In genomic region chr2:154789381-154789780, GRCm38 (mm10) we compare ENCODE assay signal across 21 mouse cellular contexts. TPM values are rescaled to one million over a fixed set of nuclear protein-coding genes. Genes with fewer than 3 reads are reported as not detected.
DNase-seq lines count a peak whose midpoint lies in the region; ATAC-seq lines count a peak whose summit lies in the region.
"Had no signal": no experiment of that assay in that cellular context is flagged by ENCODE, and none has a peak within 500 bp of the region (broad histone marks: within the 10 kb centered on the region; RNA-seq: fewer than 3 reads in every experiment).

No protein-coding gene starts in this region.

- H3K27me3 ChIP-seq in forebrain, embryonic 13.5 days, result no peaks in the 10 kb centered on the region
- H3K27me3 ChIP-seq in forebrain, embryonic 16.5 days (replicated peaks; ENCODE audit: control insufficient read depth, insufficient read depth, low read length), result no peaks in the 10 kb centered on the region
- H3K27me3 ChIP-seq in midbrain, embryonic 15.5 days (replicated peaks), result no peaks in the 10 kb centered on the region
- no peaks in the 10 kb centered on the region for H3K27me3 ChIP-seq in midbrain, embryonic 13.5 days
- no peaks in the 10 kb centered on the region for H3K27me3 ChIP-seq in liver, embryonic 13.5 days
- H3K27me3 ChIP-seq: hindbrain, embryonic 13.5 days had no signal

- peaks cover 39% of the 10 kb centered on the region for H3K4me1 ChIP-seq in forebrain, embryonic 13.5 days
- H3K4me1 ChIP-seq in forebrain, embryonic 16.5 days (replicated peaks; ENCODE audit: control insufficient read depth, insufficient read depth, low read length), result peaks cover 18% of the 10 kb centered on the region
- H3K4me1 ChIP-seq in midbrain, embryonic 15.5 days, result peaks cover 45% of the 10 kb centered on the region
- H3K4me1 ChIP-seq in midbrain, embryonic 13.5 days (replicated peaks), result peaks cover 50% of the 10 kb centered on the region
- peaks cover 74% of the 10 kb centered on the region for H3K4me1 ChIP-seq in liver, embryonic 13.5 days (replicated peaks)

- H3K4me3 ChIP-seq in forebrain, embryonic 13.5 days, result no peak overlapping the region
- H3K4me3 ChIP-seq in forebrain, embryonic 16.5 days (replicated peaks; ENCODE audit: low read length), result no peak overlapping the region
- no peak overlapping the region for H3K4me3 ChIP-seq in midbrain, embryonic 15.5 days
- no peak overlapping the region for H3K4me3 ChIP-seq in midbrain, embryonic 13.5 days (replicated peaks)
- H3K4me3 ChIP-seq in liver, embryonic 13.5 days (replicated peaks), result 0 out of 2 replicates have a peak overlapping the region, but pooled peaks have one; percentile 55

- no peak overlapping the region for H3K4me2 ChIP-seq in forebrain, embryonic 13.5 days
- H3K4me2 ChIP-seq in forebrain, embryonic 16.5 days (ENCODE audit: low read length), result no peak overlapping the region
- H3K4me2 ChIP-seq in midbrain, embryonic 15.5 days, result no peak overlapping the region
- H3K4me2 ChIP-seq in midbrain, embryonic 13.5 days (replicated peaks), result no peak overlapping the region
- H3K4me2 ChIP-seq in liver, embryonic 13.5 days, result peak overlapping the region; percentile 86

- WGBS in forebrain, embryonic 13.5 days, result 75% methylated on average over 6 of the region's 6 CpGs
- 78% methylated on average over 6 of the region's 6 CpGs for WGBS in forebrain, embryonic 16.5 days
- 67% methylated on average over 6 of the region's 6 CpGs for WGBS in midbrain, embryonic 15.5 days
- 76% methylated on average over 6 of the region's 6 CpGs for WGBS in midbrain, embryonic 13.5 days
- 58% methylated on average over 6 of the region's 6 CpGs for WGBS in liver, embryonic 13.5 days (ENCODE audit: insufficient replicate concordance)

- DNase-seq in liver, embryonic 13.5 days, result no peak
- no peak for DNase-seq in lung, postnatal 4 days
- DNase-seq: kidney, postnatal 10 days; left cerebral cortex, postnatal 4 days; lung, adult 18-20 months had no signal

- no peaks in the 10 kb centered on the region for H3K9me3 ChIP-seq in forebrain, embryonic 13.5 days (replicated peaks)
- no peaks in the 10 kb centered on the region for H3K9me3 ChIP-seq in forebrain, embryonic 16.5 days (ENCODE audit: control insufficient read depth, low read length)
- no peaks in the 10 kb centered on the region for H3K9me3 ChIP-seq in midbrain, embryonic 15.5 days
- H3K9me3 ChIP-seq in midbrain, embryonic 13.5 days, result no peaks in the 10 kb centered on the region
- no peaks in the 10 kb centered on the region for H3K9me3 ChIP-seq in liver, embryonic 13.5 days (replicated peaks)
- H3K9me3 ChIP-seq: hindbrain, embryonic 13.5 days had no signal

- H3K9ac ChIP-seq in forebrain, embryonic 13.5 days, result peak overlapping the region; percentile 96; the same call in 1 of the 2 replicates
- no peak overlapping the region for H3K9ac ChIP-seq in forebrain, embryonic 16.5 days (replicated peaks; ENCODE audit: low read depth, low read length)
- H3K9ac ChIP-seq in midbrain, embryonic 15.5 days, result no peak overlapping the region
- no peak overlapping the region for H3K9ac ChIP-seq in midbrain, embryonic 13.5 days (replicated peaks)
- H3K9ac ChIP-seq in liver, embryonic 13.5 days, result peak overlapping the region; percentile 71

- H3K27ac ChIP-seq in forebrain, embryonic 13.5 days, result 0 out of 2 replicates have a peak overlapping the region, but pooled peaks have one; percentile 78
- no peak overlapping the region for H3K27ac ChIP-seq in forebrain, embryonic 16.5 days (ENCODE audit: low read length)
- 0 out of 2 replicates have a peak overlapping the region, but pooled peaks have one; percentile 100 for H3K27ac ChIP-seq in midbrain, embryonic 15.5 days
- H3K27ac ChIP-seq in midbrain, embryonic 13.5 days, result no peak overlapping the region
- H3K27ac ChIP-seq in liver, embryonic 13.5 days, result peak overlapping the region; percentile 96

- H3K36me3 ChIP-seq in forebrain, embryonic 13.5 days (ENCODE audit: poor library complexity, severe bottlenecking), result no peaks in the 10 kb centered on the region
- no peaks in the 10 kb centered on the region for H3K36me3 ChIP-seq in forebrain, embryonic 16.5 days (ENCODE audit: control insufficient read depth, insufficient read depth)
- H3K36me3 ChIP-seq in midbrain, embryonic 15.5 days (replicated peaks), result no peaks in the 10 kb centered on the region
- H3K36me3 ChIP-seq in midbrain, embryonic 13.5 days, result no peaks in the 10 kb centered on the region
- peaks cover 17% of the 10 kb centered on the region for H3K36me3 ChIP-seq in liver, embryonic 13.5 days
- H3K36me3 ChIP-seq: hindbrain, embryonic 13.5 days had no signal

- no peak for ATAC-seq in forebrain, embryonic 13.5 days
- no peak for ATAC-seq in forebrain, embryonic 16.5 days
- ATAC-seq in midbrain, embryonic 15.5 days (replicated peaks), result no peak
- no peak for ATAC-seq in midbrain, embryonic 13.5 days
- no peak for ATAC-seq in liver, embryonic 13.5 days (ENCODE audit: low read depth)
- no peak for ATAC-seq in monocyte, adult 5-6 weeks (replicated peaks; ENCODE audit: insufficient number of reproducible peaks, low FRiP score, low TSS enrichment, poor library complexity, severe bottlenecking)
- ATAC-seq: intestine, embryonic 16.5 days had no signal

RNA-seq across cellular contexts. Expression of gene Raly, which starts 1.5 kb away (rescaled TPM):
- polyA plus RNA-seq in forebrain, embryonic 13.5 days (2015; fragmentation: Nextera tagmentation; extraction: Ambion mirVana), result 33.1 and 41.4 TPM in 2 replicates
- polyA plus RNA-seq in forebrain, embryonic 16.5 days (2015; fragmentation: Nextera tagmentation; extraction: Ambion mirVana), result 35.0 and 47.7 TPM in 2 replicates
- 25.3 and 34.1 TPM in 2 replicates for polyA plus RNA-seq in midbrain, embryonic 15.5 days (2015; fragmentation: Nextera tagmentation; extraction: Ambion mirVana)
- 28.1 and 39.1 TPM in 2 replicates for polyA plus RNA-seq in midbrain, embryonic 13.5 days (2015; fragmentation: Nextera tagmentation; extraction: Ambion mirVana)
- 26.8 and 29.5 TPM in 2 replicates for polyA plus RNA-seq in liver, embryonic 13.5 days (2015; fragmentation: Nextera tagmentation; extraction: Ambion mirVana)
- 165 to 198 TPM (median 196 TPM) in 3 replicates for total RNA-seq in monocyte, adult 5-6 weeks (2017)

RNA-seq across cellular contexts. Expression of gene a, which starts 1.8 kb away (rescaled TPM):
- 0.39 and 0.49 TPM in 2 replicates for polyA plus RNA-seq in forebrain, embryonic 13.5 days (2015; fragmentation: Nextera tagmentation; extraction: Ambion mirVana)
- 0.73 and 0.94 TPM in 2 replicates for polyA plus RNA-seq in forebrain, embryonic 16.5 days (2015; fragmentation: Nextera tagmentation; extraction: Ambion mirVana)
- 0.86 and 1.5 TPM in 2 replicates for polyA plus RNA-seq in midbrain, embryonic 15.5 days (2015; fragmentation: Nextera tagmentation; extraction: Ambion mirVana)
- polyA plus RNA-seq in midbrain, embryonic 13.5 days (2015; fragmentation: Nextera tagmentation; extraction: Ambion mirVana), result 1.2 and 1.5 TPM in 2 replicates
- 0.22 TPM in 1 of 2 replicates, not detected in the other for polyA plus RNA-seq in liver, embryonic 13.5 days (2015; fragmentation: Nextera tagmentation; extraction: Ambion mirVana)
- not detected in 3 replicates for total RNA-seq in monocyte, adult 5-6 weeks (2017)
- total RNA-seq: adrenal gland, adult 18-20 months; gastrocnemius, adult 8-10 months; layer of hippocampus, adult 8-10 months; left cerebral cortex, adult 18-20 months; MEL had no signal
- polyA plus RNA-seq: heart, postnatal 0 days; intestine, embryonic 16.5 days; myocyte; urinary bladder, adult 2 months had no signal

RNA-seq across cellular contexts. Expression of gene Gm14214, which starts 19.6 kb away (rescaled TPM):
- not detected in 2 replicates for polyA plus RNA-seq in forebrain, embryonic 13.5 days (2015; fragmentation: Nextera tagmentation; extraction: Ambion mirVana)
- polyA plus RNA-seq in forebrain, embryonic 16.5 days (2015; fragmentation: Nextera tagmentation; extraction: Ambion mirVana), result not detected in 2 replicates
- not detected in 2 replicates for polyA plus RNA-seq in midbrain, embryonic 15.5 days (2015; fragmentation: Nextera tagmentation; extraction: Ambion mirVana)
- polyA plus RNA-seq in midbrain, embryonic 13.5 days (2015; fragmentation: Nextera tagmentation; extraction: Ambion mirVana), result not detected in 2 replicates
- polyA plus RNA-seq in liver, embryonic 13.5 days (2015; fragmentation: Nextera tagmentation; extraction: Ambion mirVana), result not detected in 2 replicates
- not detected in 3 replicates for total RNA-seq in monocyte, adult 5-6 weeks (2017)
- total RNA-seq: adrenal gland, adult 18-20 months; gastrocnemius, adult 8-10 months; layer of hippocampus, adult 8-10 months; left cerebral cortex, adult 18-20 months; left cerebral cortex, postnatal 4 days; MEL had no signal
- polyA plus RNA-seq: heart, postnatal 0 days; hindbrain, embryonic 13.5 days; intestine, embryonic 16.5 days; myocyte; small intestine, adult 2 months; urinary bladder, adult 2 months had no signal

Comparison
In these comparisons a context has a peak if more than half of its experiments do, and no peak if none do; other contexts are left out.
1. H3K27ac ChIP-seq: peak in forebrain, embryonic 13.5 days (single experiment), midbrain, embryonic 15.5 days (single experiment) and liver, embryonic 13.5 days (single experiment); none in forebrain, embryonic 16.5 days (single experiment) and midbrain, embryonic 13.5 days (single experiment).
2. H3K9ac ChIP-seq: peak in forebrain, embryonic 13.5 days (single experiment) and liver, embryonic 13.5 days (single experiment); none in forebrain, embryonic 16.5 days (single experiment), midbrain, embryonic 15.5 days (single experiment) and midbrain, embryonic 13.5 days (single experiment).